Comparison of ENCODE assay signal across 28 mouse cellular contexts in the genomic region with DNA sequence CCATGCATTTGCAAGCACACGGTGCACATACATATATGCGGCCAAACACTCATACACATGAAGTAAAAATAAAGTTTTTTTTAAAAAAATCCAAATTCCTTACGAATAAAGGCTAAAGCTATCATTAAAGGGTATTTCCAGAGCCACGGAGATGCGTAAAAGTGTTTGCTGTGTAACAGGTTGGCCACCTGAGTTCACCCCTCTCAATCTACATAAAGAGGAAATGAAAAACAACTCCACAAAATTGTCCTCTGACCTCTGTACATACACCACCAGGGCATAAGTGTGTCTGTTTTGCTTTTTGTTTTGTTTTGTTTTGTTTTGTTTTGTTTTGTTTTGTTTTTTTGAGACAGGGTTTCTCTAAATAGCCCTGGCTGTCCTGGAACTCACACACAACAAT.
"Had no signal": no experiment of that assay in that cellular context is flagged by ENCODE, and none has a peak within 500 bp of the region (broad histone marks: within the 10 kb centered on the region; RNA-seq: fewer than 3 reads in every experiment).

No protein-coding gene starts in this region.

- H3K36me3 ChIP-seq: limb, embryonic 10.5 days; limb, embryonic 12.5 days; limb, embryonic 15.5 days; lung, embryonic 15.5 days; midbrain, embryonic 12.5 days; midbrain, embryonic 15.5 days had no signal

- H3K4me3 ChIP-seq: left cerebral cortex, adult 2 months; limb, embryonic 10.5 days; limb, embryonic 12.5 days; limb, embryonic 13.5 days; limb, embryonic 15.5 days; liver, embryonic 12.5 days; liver, embryonic 13.5 days; liver, embryonic 15.5 days; lung, embryonic 15.5 days; megakaryocyte, embryonic 14.5 days; midbrain, embryonic 10.5 days; midbrain, embryonic 12.5 days; midbrain, embryonic 13.5 days; midbrain, embryonic 15.5 days; myocyte had no signal

- H3K27ac ChIP-seq: left cerebral cortex, adult 2 months; limb, embryonic 10.5 days; limb, embryonic 12.5 days; limb, embryonic 13.5 days; limb, embryonic 15.5 days; liver, embryonic 12.5 days; liver, embryonic 13.5 days; liver, embryonic 14.5 days; liver, embryonic 15.5 days; lung, embryonic 15.5 days; macrophage; midbrain, embryonic 10.5 days; midbrain, embryonic 12.5 days; midbrain, embryonic 13.5 days; midbrain, embryonic 15.5 days had no signal

- H3K9me3 ChIP-seq: limb, embryonic 10.5 days; limb, embryonic 12.5 days; limb, embryonic 13.5 days; limb, embryonic 15.5 days; liver, embryonic 12.5 days; liver, embryonic 13.5 days; liver, embryonic 15.5 days; lung, embryonic 15.5 days; midbrain, embryonic 10.5 days; midbrain, embryonic 15.5 days had no signal

- H3K27me3 ChIP-seq: megakaryocyte, embryonic 14.5 days; midbrain, embryonic 15.5 days had no signal

- DNase-seq: left cerebral cortex, postnatal 4 days; liver; liver, embryonic 13.5 days; liver, postnatal 0 days; lung, adult 18-20 months; lung, adult 2 months; lung, embryonic 14.5 days; lung, postnatal 10 days; lung, postnatal 14 days; lung, postnatal 36 days; lung, postnatal 4 days; midbrain, embryonic 14.5 days had no signal
